Mouse (Mus musculus) kidney, postnatal 4 days (tissue): Measurements from ENCODE around the gene Cabp1.
"Not testable (repeated sequence)": the region's sequence is repeated elsewhere in the genome, so short reads cannot be mapped to it uniquely, and the experiment has no call there.

Experiments
- DNase-seq, 2 experiments: peaks; one replicate each; pipeline ENCODE4 v3.0.0; 2021; ENCODE audit warnings: mixed read lengths in 2 of 2

Gene Cabp1

GRCm38 (mm10) chr5:115149675-115150459 lies 44.3 kb downstream of the Cabp1 start:
- no peak for DNase-seq

GRCm38 (mm10) chr5:115148872-115149271 lies 45.3 kb downstream of the Cabp1 start:
- not testable (repeated sequence) for DNase-seq

- DNase-seq, result no peak
Measured at GRCm38 (mm10) chr5:115148378-115148777, 45.8 kb downstream of the Cabp1 start.

- peak in 1 of 2 experiments; percentile 47 for DNase-seq
Measured at GRCm38 (mm10) chr5:115147388-115147787, 46.8 kb downstream of the Cabp1 start.

GRCm38 (mm10) chr5:115146747-115147130 lies 47.4 kb downstream of the Cabp1 start:
- DNase-seq, result no peak

GRCm38 (mm10) chr5:115145976-115146746 lies 48.0 kb downstream of the Cabp1 start:
- DNase-seq, result no peak

GRCm38 (mm10) chr5:115145253-115145968 lies 48.8 kb downstream of the Cabp1 start:
- DNase-seq, result no peak

- DNase-seq, result no peak
Measured at GRCm38 (mm10) chr5:115144471-115144870, 49.7 kb downstream of the Cabp1 start.

- no peak for DNase-seq
Measured at GRCm38 (mm10) chr5:115143552-115143951, 50.6 kb downstream of the Cabp1 start.

- no peak for DNase-seq
Measured at GRCm38 (mm10) chr5:115142166-115142697, 51.9 kb downstream of the Cabp1 start.

GRCm38 (mm10) chr5:115140726-115141125 lies 53.5 kb downstream of the Cabp1 start:
- no peak for DNase-seq

- no peak for DNase-seq
Measured at GRCm38 (mm10) chr5:115139124-115139523, 55.1 kb downstream of the Cabp1 start.

GRCm38 (mm10) chr5:115134234-115135165 lies 59.7 kb downstream of the Cabp1 start, which contains the start of gene Unc119b:
TSS of gene Unc119b (minus strand) at chr5:115134975.
- peak; percentile 91 to 94 for DNase-seq

- DNase-seq, result no peak
Measured at GRCm38 (mm10) chr5:115133358-115134066, 60.7 kb downstream of the Cabp1 start.

GRCm38 (mm10) chr5:115132465-115132864 lies 61.7 kb downstream of the Cabp1 start:
- no peak for DNase-seq

- DNase-seq, result no peak
Measured at GRCm38 (mm10) chr5:115129328-115129727, 64.9 kb downstream of the Cabp1 start.

GRCm38 (mm10) chr5:115127421-115128179 lies 66.6 kb downstream of the Cabp1 start:
- peak in 1 of 2 experiments; percentile 47 for DNase-seq

GRCm38 (mm10) chr5:115126578-115127312 lies 67.4 kb downstream of the Cabp1 start:
- no peak for DNase-seq

GRCm38 (mm10) chr5:115125211-115125871 lies 68.8 kb downstream of the Cabp1 start:
- peak; percentile 90 to 93 for DNase-seq
